Mouse (Mus musculus): ENCODE measurements at regions not wholly inside any gene's neighbourhood (a gene's known extent, or its start where the extent isn't known, plus 50 kb on each side); places are given as distances from the start of the nearest gene placed in this dataset.

GRCm38 (mm10) chr4:69628908-69629307, 674.7 kb upstream of the Brinp1 start:
- TF ChIP-seq CTCF (IDR thresholded peaks at IDR 0.05; ENCODE audit: extremely low read depth, insufficient read depth, low read length) (no peak), POLR2A (IDR thresholded peaks at IDR 0.05; ENCODE audit: extremely low read depth, insufficient read depth, low read length) (no peak)
